7 mouse cellular contexts compared by ENCODE assay signal in the genomic region with DNA sequence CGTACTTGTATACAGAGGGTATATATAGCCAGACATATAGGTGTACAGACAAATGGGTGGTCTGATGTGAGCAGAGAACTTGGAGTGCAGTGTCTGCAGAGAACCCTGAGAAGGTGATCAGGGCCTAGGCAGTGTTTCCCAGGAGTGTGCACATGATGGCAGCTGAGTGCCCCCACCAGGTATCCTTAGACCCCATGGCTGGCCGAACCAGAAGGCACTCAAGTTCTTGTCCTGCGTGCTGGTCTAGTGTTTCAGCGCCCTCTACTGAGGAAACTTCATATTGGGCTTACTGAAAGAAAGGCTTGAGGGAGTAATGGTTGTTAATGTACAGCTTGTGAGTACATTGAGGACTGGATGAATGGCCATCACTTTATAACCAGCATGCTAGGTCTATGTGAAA. TPM values are rescaled to one million over a fixed set of nuclear protein-coding genes. Genes with fewer than 3 reads are reported as not detected.
A peak's percentile ranks its signal among the peaks of the same experiment; 100 is the strongest.
DNase-seq lines count a peak whose midpoint lies in the region; ATAC-seq and TF ChIP-seq lines count a peak whose summit lies in the region.

No protein-coding gene starts in this region.

- TF ChIP-seq CTCF in left cerebral cortex, adult 2 months (IDR thresholded peaks at IDR 0.05) = peak; percentile 71
- TF ChIP-seq CTCF in intestine, postnatal 0 days (IDR thresholded peaks at IDR 0.05; ENCODE audit: low read depth) = peak; percentile 81

- no peak overlapping the region for H3K27ac ChIP-seq in left cerebral cortex, adult 2 months
- no peak overlapping the region for H3K27ac ChIP-seq in intestine, postnatal 0 days (ENCODE audit: low read depth, low read length)

- H3K4me3 ChIP-seq in left cerebral cortex, adult 2 months = no peak overlapping the region
- no peak overlapping the region for H3K4me3 ChIP-seq in intestine, postnatal 0 days (ENCODE audit: low read depth, low read length)

- H3K27me3 ChIP-seq in intestine, postnatal 0 days (replicated peaks; ENCODE audit: control insufficient read depth, insufficient read depth, low read length) = no peaks in the 10 kb centered on the region

- no peak overlapping the region for H3K9ac ChIP-seq in intestine, postnatal 0 days (ENCODE audit: low read depth, low read length)

- intact Hi-C loops in left cerebral cortex, adult 2 months (cut with DNase I) = no loop called here
- intact Hi-C loops in left cerebral cortex, postnatal 36 days (cut with DNase I) = no loop called here

- peak; percentile 72; the same call in 1 of the 2 replicates for ATAC-seq in common myeloid progenitor, adult 5-6 weeks (replicated peaks; ENCODE audit: low read depth, poor library complexity, severe bottlenecking)
- ATAC-seq in intestine, postnatal 0 days = no peak
- peak; percentile 60 for ATAC-seq in megakaryocyte-erythroid progenitor cell, adult 5-6 weeks (replicated peaks; ENCODE audit: low FRiP score, low TSS enrichment, poor library complexity, severe bottlenecking)

- peak in 1 of 2 experiments; percentile 35 for DNase-seq in left cerebral cortex, adult 2 months (ENCODE audit: extremely low spot score in 1 of 2, low spot score in 2 of 2)
- no peak for DNase-seq in left cerebral cortex, postnatal 36 days (ENCODE audit: low spot score in 2 of 2)
- DNase-seq in MN1 (ENCODE audit: low spot score) = peak; percentile 43
- DNase-seq in thymus, postnatal 14 days = peak; percentile 68

- no peak overlapping the region for H3K4me2 ChIP-seq in intestine, postnatal 0 days (replicated peaks; ENCODE audit: low read depth)

- 24% methylated on average over 4 of the region's 4 CpGs for WGBS in intestine, postnatal 0 days

- H3K36me3 ChIP-seq in intestine, postnatal 0 days (ENCODE audit: control insufficient read depth, insufficient read depth) = peaks cover 9% of the 10 kb centered on the region

- no peaks in the 10 kb centered on the region for H3K9me3 ChIP-seq in intestine, postnatal 0 days (ENCODE audit: control insufficient read depth)

- H3K4me1 ChIP-seq in intestine, postnatal 0 days (replicated peaks; ENCODE audit: control insufficient read depth, insufficient read depth, low read length) = no peaks in the 10 kb centered on the region

RNA-seq across cellular contexts. Expression of gene Pced1a, which starts 8.7 kb away (rescaled TPM):
- total RNA-seq in left cerebral cortex, adult 2 months (2021) = 10 to 100 TPM; 23.1 to 27.9 TPM
- 10 to 100 TPM; 26.0 to 28.8 TPM for total RNA-seq in left cerebral cortex, postnatal 36 days (2021)
- 9.0 and 14.7 TPM in 2 replicates for total RNA-seq in common myeloid progenitor, adult 5-6 weeks (2017)
- polyA plus RNA-seq in intestine, postnatal 0 days (2015; fragmentation: Nextera tagmentation; extraction: Ambion mirVana) = 5.3 and 6.1 TPM in 2 replicates
- total RNA-seq in megakaryocyte-erythroid progenitor cell, adult 5-6 weeks (2014; fragmentation: Nextera tagmentation) = 5.2 and 7.4 TPM in 2 replicates
- 7.2 and 8.2 TPM in 2 replicates for total RNA-seq in megakaryocyte-erythroid progenitor cell, adult 5-6 weeks (2017)

RNA-seq across cellular contexts. Expression of gene Vps16, which starts 9.0 kb away (rescaled TPM):
- total RNA-seq in left cerebral cortex, adult 2 months (2021) = 10 to 100 TPM; 78.3 to 99.1 TPM
- 10 to 100 TPM; 78.0 to 78.3 TPM for total RNA-seq in left cerebral cortex, postnatal 36 days (2021)
- total RNA-seq in common myeloid progenitor, adult 5-6 weeks (2017) = 111 and 115 TPM in 2 replicates
- polyA plus RNA-seq in intestine, postnatal 0 days (2015; fragmentation: Nextera tagmentation; extraction: Ambion mirVana) = 35.2 and 39.6 TPM in 2 replicates
- total RNA-seq in megakaryocyte-erythroid progenitor cell, adult 5-6 weeks (2014; fragmentation: Nextera tagmentation) = 150 and 199 TPM in 2 replicates
- total RNA-seq in megakaryocyte-erythroid progenitor cell, adult 5-6 weeks (2017) = 123 and 151 TPM in 2 replicates

RNA-seq across cellular contexts. Expression of gene Ptpra, which starts 16.9 kb away (rescaled TPM):
- total RNA-seq in left cerebral cortex, adult 2 months (2021) = 100 to 1,000 TPM; 221 to 237 TPM
- total RNA-seq in left cerebral cortex, postnatal 36 days (2021) = 100 to 1,000 TPM; 239 to 240 TPM
- 88.0 and 117 TPM in 2 replicates for total RNA-seq in common myeloid progenitor, adult 5-6 weeks (2017)
- 27.4 and 28.2 TPM in 2 replicates for polyA plus RNA-seq in intestine, postnatal 0 days (2015; fragmentation: Nextera tagmentation; extraction: Ambion mirVana)
- total RNA-seq in megakaryocyte-erythroid progenitor cell, adult 5-6 weeks (2014; fragmentation: Nextera tagmentation) = 77.0 and 78.4 TPM in 2 replicates
- total RNA-seq in megakaryocyte-erythroid progenitor cell, adult 5-6 weeks (2017) = 159 and 194 TPM in 2 replicates

RNA-seq across cellular contexts. Expression of gene Tmem239, which starts 26.9 kb away (rescaled TPM):
- total RNA-seq in left cerebral cortex, adult 2 months (2021) = not detected
- not detected for total RNA-seq in left cerebral cortex, postnatal 36 days (2021)
- not detected in 2 replicates for total RNA-seq in common myeloid progenitor, adult 5-6 weeks (2017)
- not detected in 2 replicates for polyA plus RNA-seq in intestine, postnatal 0 days (2015; fragmentation: Nextera tagmentation; extraction: Ambion mirVana)
- not detected in 2 replicates for total RNA-seq in megakaryocyte-erythroid progenitor cell, adult 5-6 weeks (2014; fragmentation: Nextera tagmentation)
- total RNA-seq in megakaryocyte-erythroid progenitor cell, adult 5-6 weeks (2017) = not detected in 2 replicates

RNA-seq across cellular contexts. Expression of gene 1700020A23Rik, which starts 28.1 kb away (rescaled TPM):
- not detected for total RNA-seq in left cerebral cortex, adult 2 months (2021)
- not detected for total RNA-seq in left cerebral cortex, postnatal 36 days (2021)
- total RNA-seq in common myeloid progenitor, adult 5-6 weeks (2017) = not detected in 2 replicates
- polyA plus RNA-seq in intestine, postnatal 0 days (2015; fragmentation: Nextera tagmentation; extraction: Ambion mirVana) = not detected in 2 replicates
- total RNA-seq in megakaryocyte-erythroid progenitor cell, adult 5-6 weeks (2014; fragmentation: Nextera tagmentation) = not detected in 2 replicates
- total RNA-seq in megakaryocyte-erythroid progenitor cell, adult 5-6 weeks (2017) = not detected in 2 replicates

Comparison
In these comparisons a context has a peak if more than half of its experiments do, and no peak if none do; other contexts are left out.
1. DNase-seq: peak in MN1 (single experiment) and thymus, postnatal 14 days (single experiment); none in left cerebral cortex, postnatal 36 days (0 of 2).